8 mouse cellular contexts compared by ENCODE assay signal in genomic region chr2:152294541-152294940, GRCm38 (mm10). TPM values are rescaled to one million over a fixed set of nuclear protein-coding genes. Genes with fewer than 3 reads are reported as not detected.
DNase-seq lines count a peak whose midpoint lies in the region; ATAC-seq and TF ChIP-seq lines count a peak whose summit lies in the region.

No protein-coding gene starts in this region.

- no peaks in the 10 kb centered on the region for H3K9me3 ChIP-seq in kidney, embryonic 16.5 days (ENCODE audit: low read length)
- H3K9me3 ChIP-seq in intestine, embryonic 16.5 days (ENCODE audit: control insufficient read depth, low read length): no peaks in the 10 kb centered on the region

- H3K4me1 ChIP-seq in kidney, embryonic 16.5 days (ENCODE audit: insufficient read depth, low read length): peaks cover 18% of the 10 kb centered on the region
- H3K4me1 ChIP-seq in intestine, embryonic 16.5 days (ENCODE audit: control insufficient read depth, insufficient read depth, low read length): peaks cover 16% of the 10 kb centered on the region

- TF ChIP-seq POLR2A in myocyte (IDR thresholded peaks at IDR 0.05; ENCODE audit: insufficient read length, low read depth): no peak

- H3K27ac ChIP-seq in kidney, embryonic 16.5 days (ENCODE audit: low read length): peak overlapping the region; percentile 86; the same call in 1 of the 2 replicates
- peak overlapping the region; percentile 85; the same call in 1 of the 2 replicates for H3K27ac ChIP-seq in intestine, embryonic 16.5 days (ENCODE audit: low read length)

- WGBS in kidney, embryonic 16.5 days: 37% methylated on average over 5 of the region's 5 CpGs
- WGBS in intestine, embryonic 16.5 days: 32% methylated on average over 5 of the region's 5 CpGs

- H3K9ac ChIP-seq in kidney, embryonic 16.5 days (replicated peaks; ENCODE audit: low read length): peak overlapping the region; percentile 95
- peak overlapping the region; percentile 96 for H3K9ac ChIP-seq in intestine, embryonic 16.5 days (ENCODE audit: low read depth, low read length)

- ATAC-seq in kidney, embryonic 16.5 days (ENCODE audit: low FRiP score, low TSS enrichment): no peak
- no peak for ATAC-seq in intestine, embryonic 16.5 days
- ATAC-seq in megakaryocyte-erythroid progenitor cell, adult 5-6 weeks (replicated peaks; ENCODE audit: low FRiP score, low TSS enrichment, poor library complexity, severe bottlenecking): no peak

- DNase-seq in kidney, postnatal 25 days: no peak
- DNase-seq in c-Kit-positive CD71-positive TER-119-positive erythroid progenitor cells, embryonic 14.5 days (ENCODE audit: low spot score): peak; percentile 9
- DNase-seq in left cerebral cortex, adult 11 months (ENCODE audit: low spot score): no peak
- no peak for DNase-seq in embryo, embryonic 11 days

- no peaks in the 10 kb centered on the region for H3K27me3 ChIP-seq in kidney, embryonic 16.5 days (ENCODE audit: insufficient read depth, low read length)
- H3K27me3 ChIP-seq in intestine, embryonic 16.5 days (replicated peaks; ENCODE audit: control insufficient read depth, insufficient read depth, low read length): no peaks in the 10 kb centered on the region
- H3K27me3 ChIP-seq in myocyte (ENCODE audit: control insufficient read depth, insufficient read depth, insufficient read length): no peaks in the 10 kb centered on the region

- peak overlapping the region; percentile 94 for H3ac ChIP-seq in myocyte (ENCODE audit: control insufficient read depth, insufficient read length)

- H3K79me2 ChIP-seq in myocyte (ENCODE audit: control insufficient read depth, insufficient read depth): peaks cover 53% of the 10 kb centered on the region

- no peaks in the 10 kb centered on the region for H3K36me3 ChIP-seq in kidney, embryonic 16.5 days (ENCODE audit: insufficient read depth, low read length)
- H3K36me3 ChIP-seq in intestine, embryonic 16.5 days (ENCODE audit: control insufficient read depth, insufficient read depth, low read length): no peaks in the 10 kb centered on the region
- no peaks in the 10 kb centered on the region for H3K36me3 ChIP-seq in myocyte (ENCODE audit: control insufficient read depth, insufficient read depth)

- H3K4me2 ChIP-seq in kidney, embryonic 16.5 days (replicated peaks; ENCODE audit: low read depth, low read length): peak overlapping the region; percentile 79
- peak overlapping the region; percentile 79 for H3K4me2 ChIP-seq in intestine, embryonic 16.5 days (ENCODE audit: low read depth, low read length)
- H3K4me2 ChIP-seq in myocyte (ENCODE audit: low read depth): peak overlapping the region; percentile 88

- H3K4me3 ChIP-seq in kidney, embryonic 16.5 days (ENCODE audit: low read length): peak overlapping the region; percentile 90
- peak overlapping the region; percentile 97 for H3K4me3 ChIP-seq in intestine, embryonic 16.5 days (ENCODE audit: low read length)
- peak overlapping the region; percentile 57 for H3K4me3 ChIP-seq in myocyte

TF ChIP-seq in myocyte, 11 proteins besides CTCF, POLR2A, EP300 and RAD21:
- no peak for TF ChIP-seq CEBPB (IDR thresholded peaks at IDR 0.05; ENCODE audit: insufficient read depth, poor library complexity, severe bottlenecking)
- TF ChIP-seq E2F4 (IDR thresholded peaks at IDR 0.05; ENCODE audit: insufficient read depth): no peak
- TF ChIP-seq TCF3 (IDR thresholded peaks at IDR 0.05; ENCODE audit: insufficient read length, low read depth): no peak
- TF ChIP-seq REST (IDR thresholded peaks at IDR 0.05; ENCODE audit: insufficient read depth, insufficient read length): no peak
- no peak for TF ChIP-seq MYOG (IDR thresholded peaks at IDR 0.05; ENCODE audit: control insufficient read depth in 1 of 3, insufficient read depth in 1 of 3, insufficient read length in 2 of 3, low read depth in 2 of 3)
- TF ChIP-seq TCF12 (IDR thresholded peaks at IDR 0.05; ENCODE audit: insufficient read depth, poor library complexity, severe bottlenecking): no peak
- no peak for TF ChIP-seq MAX (IDR thresholded peaks at IDR 0.05; ENCODE audit: low read depth)
- TF ChIP-seq MYOD1 (IDR thresholded peaks at IDR 0.05; ENCODE audit: control insufficient read depth in 1 of 3, insufficient read length in 2 of 3, low read depth in 2 of 3): no peak
- no peak for TF ChIP-seq POLR2AphosphoS2 (IDR thresholded peaks at IDR 0.05; ENCODE audit: insufficient read length, low read depth)
- no peak for TF ChIP-seq USF1 (IDR thresholded peaks at IDR 0.05; ENCODE audit: low read depth)
- TF ChIP-seq SRF (IDR thresholded peaks at IDR 0.05; ENCODE audit: control insufficient read depth, insufficient read length, low read depth): no peak

RNA-seq across cellular contexts. Expression of gene Tbc1d20, which starts 0.9 kb away (rescaled TPM):
- 41.1 and 41.8 TPM in 2 replicates for polyA plus RNA-seq in kidney, embryonic 16.5 days (2015; fragmentation: Nextera tagmentation; extraction: Ambion mirVana)
- polyA plus RNA-seq in intestine, embryonic 16.5 days (2015; fragmentation: Nextera tagmentation; extraction: Ambion mirVana): 35.8 and 37.7 TPM in 2 replicates
- polyA plus RNA-seq in myocyte (2012; fragmentation: generic; extraction: Trizol): 51.8 TPM
- 23.5 and 27.8 TPM in 2 replicates for total RNA-seq in megakaryocyte-erythroid progenitor cell, adult 5-6 weeks (2014; fragmentation: Nextera tagmentation)
- 11.7 and 12.0 TPM in 2 replicates for total RNA-seq in megakaryocyte-erythroid progenitor cell, adult 5-6 weeks (2017)

RNA-seq across cellular contexts. Expression of gene Rbck1, which starts 37.9 kb away (rescaled TPM):
- polyA plus RNA-seq in kidney, embryonic 16.5 days (2015; fragmentation: Nextera tagmentation; extraction: Ambion mirVana): 93.4 and 96.6 TPM in 2 replicates
- polyA plus RNA-seq in intestine, embryonic 16.5 days (2015; fragmentation: Nextera tagmentation; extraction: Ambion mirVana): 82.5 and 83.2 TPM in 2 replicates
- 73.3 TPM for polyA plus RNA-seq in myocyte (2012; fragmentation: generic; extraction: Trizol)
- total RNA-seq in megakaryocyte-erythroid progenitor cell, adult 5-6 weeks (2014; fragmentation: Nextera tagmentation): 120 and 125 TPM in 2 replicates
- 50.3 and 57.0 TPM in 2 replicates for total RNA-seq in megakaryocyte-erythroid progenitor cell, adult 5-6 weeks (2017)

RNA-seq across cellular contexts. Expression of gene Trib3, which starts 49.3 kb away (rescaled TPM):
- polyA plus RNA-seq in kidney, embryonic 16.5 days (2015; fragmentation: Nextera tagmentation; extraction: Ambion mirVana): 1.8 and 1.9 TPM in 2 replicates
- 4.4 and 7.1 TPM in 2 replicates for polyA plus RNA-seq in intestine, embryonic 16.5 days (2015; fragmentation: Nextera tagmentation; extraction: Ambion mirVana)
- polyA plus RNA-seq in myocyte (2012; fragmentation: generic; extraction: Trizol): 410 TPM
- total RNA-seq in megakaryocyte-erythroid progenitor cell, adult 5-6 weeks (2014; fragmentation: Nextera tagmentation): 1.0 TPM in 1 of 2 replicates, not detected in the other
- not detected in 2 replicates for total RNA-seq in megakaryocyte-erythroid progenitor cell, adult 5-6 weeks (2017)

Comparison
In these comparisons a context has a peak if more than half of its experiments do, and no peak if none do; other contexts are left out.
1. RNA of gene Trib3, which starts 49.3 kb away (polyA plus RNA-seq): 410 TPM in myocyte (single experiment); 4.4 to 7.1 TPM in intestine, embryonic 16.5 days and 1.8 to 1.9 TPM in kidney, embryonic 16.5 days; every median in the first group is over 10 times any median in the second.
2. Peak in every context shown above with its lines, with median percentiles within 50 percentile points of each other: H3K4me2 ChIP-seq and H3K4me3 ChIP-seq.